Mouse (Mus musculus): Measurements from ENCODE around the gene Slc35b1.

DNA sequence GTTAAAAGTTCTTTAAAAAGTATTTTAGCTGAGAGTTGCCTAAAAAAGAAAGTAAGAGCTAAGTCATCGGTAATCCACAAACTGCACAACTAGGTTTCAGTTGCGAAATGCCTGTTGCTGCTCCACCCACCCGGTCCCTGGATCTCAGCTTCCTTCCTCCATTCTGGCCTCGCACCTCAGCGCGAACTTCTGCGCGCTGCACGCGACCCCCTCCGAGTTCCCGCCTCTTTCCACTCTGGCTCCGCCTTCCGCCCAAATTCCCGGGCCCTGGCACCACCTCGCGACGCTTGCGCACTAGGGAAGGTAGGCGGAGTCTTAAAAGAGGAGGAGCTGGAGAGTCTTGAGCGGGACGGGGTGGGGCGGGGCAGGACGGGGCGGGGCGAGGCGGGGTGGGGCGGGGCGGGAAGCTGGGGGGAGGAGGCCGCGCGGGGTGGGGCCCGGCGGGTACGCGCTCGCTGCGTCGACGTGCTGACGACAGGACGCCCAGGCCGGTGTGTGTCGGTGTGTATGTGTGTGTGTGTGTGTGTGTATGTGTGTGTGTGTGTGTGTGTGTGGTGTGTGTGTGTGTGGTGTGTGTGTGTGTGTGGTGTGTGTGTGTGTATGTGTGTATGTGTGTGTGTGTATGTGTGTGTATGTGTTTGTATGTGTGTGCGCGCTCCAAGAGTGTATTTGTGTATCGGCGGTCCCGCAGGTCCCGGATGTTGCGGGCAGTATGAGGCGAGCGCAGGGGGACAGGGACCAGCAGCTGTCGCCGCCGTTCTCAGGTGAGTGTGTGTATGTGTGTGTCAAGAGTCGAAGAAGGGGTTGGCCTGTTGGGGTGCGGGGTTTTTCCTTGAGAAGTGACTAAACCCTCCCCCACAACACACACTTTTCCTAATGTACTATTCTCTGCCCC is 29.4 kb downstream of the Slc35b1 start, which contains the start of gene Spop:
- TF ChIP-seq CTCF (IDR thresholded peaks at IDR 0.05; ENCODE audit: low read depth) (no peak), EP300 (IDR thresholded peaks at IDR 0.05; ENCODE audit: low read depth) (0 out of 2 replicates have a peak, but pooled peaks have one; percentile 17)

Measured in liver, postnatal 0 days (tissue).